Mouse (Mus musculus): ENCODE data around the gene Samd3.

DNA sequence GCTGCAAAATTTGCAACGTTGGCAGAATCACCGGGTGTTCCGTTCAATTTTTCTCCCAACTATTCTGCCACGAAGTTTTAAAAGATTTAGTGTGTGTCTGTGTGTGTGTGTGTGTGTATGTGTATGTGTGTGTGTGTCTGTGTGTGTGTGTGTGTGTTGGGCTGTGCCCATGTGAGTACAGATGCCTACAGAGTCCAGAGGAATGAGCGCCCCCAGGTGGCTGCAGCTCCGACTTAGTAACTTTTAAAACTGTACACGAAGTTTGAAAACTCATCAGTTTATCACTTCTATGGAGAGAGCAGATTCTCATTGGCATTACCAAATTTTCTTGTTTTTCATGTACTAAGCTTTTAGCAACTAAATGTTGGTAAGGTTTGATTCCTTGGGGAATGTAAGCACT, 68.1 kb downstream of the Samd3 start:
- no peak for TF ChIP-seq POLR2A (IDR thresholded peaks at IDR 0.05; ENCODE audit: borderline replicate concordance, extremely low read depth, insufficient read depth, insufficient read length, poor library complexity, severe bottlenecking)
- TF ChIP-seq CTCF (IDR thresholded peaks at IDR 0.05; ENCODE audit: borderline replicate concordance, extremely low read depth, insufficient read depth, insufficient read length): 0 out of 2 replicates have a peak, but pooled peaks have one; percentile 4

Measured in brain, embryonic 14.5 days (tissue).